In the genomic region with DNA sequence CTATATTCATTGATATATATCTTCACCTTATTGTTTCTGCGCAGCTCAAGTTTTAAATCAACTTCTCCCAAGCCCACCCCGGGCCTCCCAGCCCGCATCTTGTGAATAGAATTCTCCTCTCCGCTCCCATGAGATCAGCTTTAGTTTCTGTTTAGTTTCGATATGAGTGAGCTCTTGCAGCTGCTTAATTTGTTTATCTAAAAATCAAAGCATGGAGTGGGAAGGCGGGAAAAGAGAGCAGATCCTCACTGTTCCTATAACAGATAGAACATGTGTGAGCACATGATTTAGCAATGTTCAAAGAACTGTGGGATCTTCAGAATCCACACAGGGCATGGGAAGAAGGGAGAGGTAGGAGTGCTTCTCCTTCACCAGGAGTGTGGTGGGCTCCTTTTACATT, we compare ENCODE assay signal across 20 mouse cellular contexts.
DNase-seq lines count a peak whose midpoint lies in the region; ATAC-seq and TF ChIP-seq lines count a peak whose summit lies in the region.
"Had no signal": no experiment of that assay in that cellular context is flagged by ENCODE, and none has a peak within 500 bp of the region (broad histone marks: within the 10 kb centered on the region; RNA-seq: fewer than 3 reads in every experiment).

No protein-coding gene starts in this region.

- no peak for TF ChIP-seq EP300 in lung, postnatal 0 days (IDR thresholded peaks at IDR 0.05)

- TF ChIP-seq CTCF in kidney, postnatal 0 days (IDR thresholded peaks at IDR 0.05; ENCODE audit: low read depth) = no peak
- no peak for TF ChIP-seq CTCF in lung, postnatal 0 days (IDR thresholded peaks at IDR 0.05)

- DNase-seq in kidney, postnatal 0 days (ENCODE audit: low spot score) = peak; percentile 50
- peak; percentile 45 for DNase-seq in lung, postnatal 0 days (ENCODE audit: low spot score)
- no peak for DNase-seq in lung, postnatal 14 days
- no peak for DNase-seq in left cerebral cortex, postnatal 14 days (ENCODE audit: low spot score in 2 of 2)
- no peak for DNase-seq in embryo, embryonic 11 days
- DNase-seq: adrenal gland, adult 2 months; adrenal gland, postnatal 25 days; cerebellum, adult 18-20 months; cerebellum, adult 9-11 months; cerebellum, postnatal 36 days; gastrocnemius, postnatal 14 days; heart, adult 2 months; heart, postnatal 14 days had no signal

- H3K9me3 ChIP-seq in kidney, postnatal 0 days (replicated peaks; ENCODE audit: low read length) = no peaks in the 10 kb centered on the region
- H3K9me3 ChIP-seq in kidney, embryonic 16.5 days (ENCODE audit: low read length) = no peaks in the 10 kb centered on the region
- no peaks in the 10 kb centered on the region for H3K9me3 ChIP-seq in lung, postnatal 0 days (ENCODE audit: low read length)
- no peaks in the 10 kb centered on the region for H3K9me3 ChIP-seq in intestine, embryonic 15.5 days
- no peaks in the 10 kb centered on the region for H3K9me3 ChIP-seq in stomach, embryonic 14.5 days (ENCODE audit: control insufficient read depth, low read depth, low read length)
- H3K9me3 ChIP-seq: forebrain, embryonic 15.5 days; heart, embryonic 15.5 days; hindbrain, embryonic 13.5 days had no signal

- 54% methylated on average over 6 of the region's 6 CpGs for WGBS in kidney, postnatal 0 days
- 67% methylated on average over 6 of the region's 6 CpGs for WGBS in kidney, embryonic 16.5 days
- 55% methylated on average over 6 of the region's 6 CpGs for WGBS in lung, postnatal 0 days
- 50% methylated on average over 6 of the region's 6 CpGs for WGBS in intestine, embryonic 15.5 days
- 37% methylated on average over 6 of the region's 6 CpGs for WGBS in stomach, embryonic 14.5 days

- H3K36me3 ChIP-seq in kidney, postnatal 0 days (ENCODE audit: insufficient read depth, low read length) = no peaks in the 10 kb centered on the region
- H3K36me3 ChIP-seq in kidney, embryonic 16.5 days (ENCODE audit: insufficient read depth, low read length) = no peaks in the 10 kb centered on the region
- H3K36me3 ChIP-seq in lung, postnatal 0 days (ENCODE audit: insufficient read depth, low read length) = no peaks in the 10 kb centered on the region
- no peaks in the 10 kb centered on the region for H3K36me3 ChIP-seq in intestine, embryonic 15.5 days
- no peaks in the 10 kb centered on the region for H3K36me3 ChIP-seq in stomach, embryonic 14.5 days (ENCODE audit: control insufficient read depth, insufficient read depth, low read length)
- H3K36me3 ChIP-seq: forebrain, embryonic 15.5 days; heart, embryonic 15.5 days; hindbrain, embryonic 13.5 days had no signal

- H3K9ac ChIP-seq in kidney, postnatal 0 days (ENCODE audit: low read depth, low read length) = no peak overlapping the region
- H3K9ac ChIP-seq in kidney, embryonic 16.5 days (replicated peaks; ENCODE audit: low read length) = no peak overlapping the region
- no peak overlapping the region for H3K9ac ChIP-seq in lung, postnatal 0 days (replicated peaks; ENCODE audit: low read depth)
- H3K9ac ChIP-seq in intestine, embryonic 15.5 days = no peak overlapping the region
- H3K9ac ChIP-seq in stomach, embryonic 14.5 days (replicated peaks; ENCODE audit: low read depth, low read length) = no peak overlapping the region
- H3K9ac ChIP-seq: forebrain, embryonic 15.5 days; heart, embryonic 15.5 days; hindbrain, embryonic 13.5 days had no signal

- H3K4me2 ChIP-seq in kidney, postnatal 0 days (ENCODE audit: low read length) = 0 out of 2 replicates have a peak overlapping the region, but pooled peaks have one; percentile 6
- H3K4me2 ChIP-seq in kidney, embryonic 16.5 days (replicated peaks; ENCODE audit: low read depth, low read length) = no peak overlapping the region
- H3K4me2 ChIP-seq in lung, postnatal 0 days (replicated peaks; ENCODE audit: low read depth, low read length) = no peak overlapping the region
- no peak overlapping the region for H3K4me2 ChIP-seq in intestine, embryonic 15.5 days (replicated peaks)
- H3K4me2 ChIP-seq in stomach, embryonic 14.5 days (replicated peaks; ENCODE audit: low read depth, low read length) = no peak overlapping the region
- H3K4me2 ChIP-seq: forebrain, embryonic 15.5 days; heart, embryonic 11.5 days; heart, embryonic 15.5 days; hindbrain, embryonic 13.5 days had no signal

- no peak overlapping the region for H3K27ac ChIP-seq in kidney, postnatal 0 days
- H3K27ac ChIP-seq in kidney, embryonic 16.5 days (ENCODE audit: low read length) = no peak overlapping the region
- H3K27ac ChIP-seq in lung, postnatal 0 days (ENCODE audit: low read length) = no peak overlapping the region
- H3K27ac ChIP-seq in intestine, embryonic 15.5 days = 0 out of 2 replicates have a peak overlapping the region, but pooled peaks have one; percentile 9
- H3K27ac ChIP-seq in stomach, embryonic 14.5 days (ENCODE audit: low read length) = no peak overlapping the region
- H3K27ac ChIP-seq: forebrain, embryonic 15.5 days; heart, adult 2 months; heart, embryonic 15.5 days; hindbrain, embryonic 13.5 days had no signal

- intact Hi-C loops in left cerebral cortex, postnatal 14 days (cut with DNase I) = no loop called here

- H3K4me3 ChIP-seq in kidney, postnatal 0 days (replicated peaks; ENCODE audit: low read depth, low read length) = no peak overlapping the region
- no peak overlapping the region for H3K4me3 ChIP-seq in kidney, embryonic 16.5 days (ENCODE audit: low read length)
- H3K4me3 ChIP-seq in lung, postnatal 0 days (ENCODE audit: low read depth, low read length) = no peak overlapping the region
- H3K4me3 ChIP-seq in intestine, embryonic 15.5 days (replicated peaks) = no peak overlapping the region
- H3K4me3 ChIP-seq in stomach, embryonic 14.5 days (ENCODE audit: low read depth, low read length) = no peak overlapping the region
- H3K4me3 ChIP-seq: forebrain, embryonic 15.5 days; heart, adult 2 months; heart, embryonic 15.5 days; hindbrain, embryonic 13.5 days had no signal

- ATAC-seq in kidney, postnatal 0 days (replicated peaks; ENCODE audit: low FRiP score, low read depth) = no peak
- ATAC-seq in kidney, embryonic 16.5 days (ENCODE audit: low FRiP score, low TSS enrichment) = no peak
- no peak for ATAC-seq in lung, postnatal 0 days
- 0 out of 2 replicates have a peak, but pooled peaks have one; percentile 55 for ATAC-seq in intestine, embryonic 15.5 days
- peak; percentile 14; the same call in 1 of the 2 replicates for ATAC-seq in stomach, embryonic 14.5 days (ENCODE audit: insufficient number of reproducible peaks, insufficient read depth, low FRiP score, low read depth)
- ATAC-seq: forebrain, embryonic 15.5 days had no signal

- no peaks in the 10 kb centered on the region for H3K27me3 ChIP-seq in kidney, postnatal 0 days (ENCODE audit: insufficient read depth, low read length)
- no peaks in the 10 kb centered on the region for H3K27me3 ChIP-seq in kidney, embryonic 16.5 days (ENCODE audit: insufficient read depth, low read length)
- H3K27me3 ChIP-seq in lung, postnatal 0 days (replicated peaks; ENCODE audit: insufficient read depth, low read length) = no peaks in the 10 kb centered on the region
- no peaks in the 10 kb centered on the region for H3K27me3 ChIP-seq in intestine, embryonic 15.5 days (replicated peaks)
- no peaks in the 10 kb centered on the region for H3K27me3 ChIP-seq in stomach, embryonic 14.5 days (ENCODE audit: control insufficient read depth, insufficient read depth, low read length)
- H3K27me3 ChIP-seq: forebrain, embryonic 15.5 days; heart, embryonic 15.5 days; hindbrain, embryonic 13.5 days had no signal

- no peaks in the 10 kb centered on the region for H3K4me1 ChIP-seq in kidney, postnatal 0 days (replicated peaks; ENCODE audit: insufficient read depth, low read length)
- no peaks in the 10 kb centered on the region for H3K4me1 ChIP-seq in kidney, embryonic 16.5 days (ENCODE audit: insufficient read depth, low read length)
- no peaks in the 10 kb centered on the region for H3K4me1 ChIP-seq in lung, postnatal 0 days (ENCODE audit: insufficient read depth, low read depth, low read length)
- H3K4me1 ChIP-seq in intestine, embryonic 15.5 days (replicated peaks) = no peaks in the 10 kb centered on the region
- H3K4me1 ChIP-seq in stomach, embryonic 14.5 days (ENCODE audit: control insufficient read depth, insufficient read depth, low read length) = peaks cover 3% of the 10 kb centered on the region; the same call in 1 of the 2 replicates
- H3K4me1 ChIP-seq: forebrain, embryonic 15.5 days; heart, embryonic 15.5 days; hindbrain, embryonic 13.5 days had no signal

Comparison
In these comparisons a context has a peak if more than half of its experiments do, and no peak if none do; other contexts are left out.
1. DNase-seq: peak in kidney, postnatal 0 days (single experiment) and lung, postnatal 0 days (single experiment); none in lung, postnatal 14 days (single experiment), left cerebral cortex, postnatal 14 days (0 of 2) and embryo, embryonic 11 days (single experiment).
2. ATAC-seq: peak in intestine, embryonic 15.5 days (single experiment) and stomach, embryonic 14.5 days (single experiment); none in kidney, postnatal 0 days (single experiment), kidney, embryonic 16.5 days (single experiment) and lung, postnatal 0 days (single experiment).